In genomic region chr9:102980420-102980819, GRCm38 (mm10) we compare ENCODE assay signal across 26 mouse cellular contexts. TPM values are rescaled to one million over a fixed set of nuclear protein-coding genes. Genes with fewer than 3 reads are reported as not detected.
DNase-seq lines count a peak whose midpoint lies in the region; ATAC-seq and TF ChIP-seq lines count a peak whose summit lies in the region.
"Had no signal": no experiment of that assay in that cellular context is flagged by ENCODE, and none has a peak within 500 bp of the region (broad histone marks: within the 10 kb centered on the region; RNA-seq: fewer than 3 reads in every experiment).

No protein-coding gene starts in this region.

- H3K27me3 ChIP-seq in intestine, embryonic 15.5 days (replicated peaks), result no peaks in the 10 kb centered on the region
- no peaks in the 10 kb centered on the region for H3K27me3 ChIP-seq in intestine, postnatal 0 days (replicated peaks; ENCODE audit: control insufficient read depth, insufficient read depth, low read length)
- H3K27me3 ChIP-seq in liver, embryonic 13.5 days, result no peaks in the 10 kb centered on the region
- no peaks in the 10 kb centered on the region for H3K27me3 ChIP-seq in liver, postnatal 0 days (ENCODE audit: insufficient read depth, low read length)
- H3K27me3 ChIP-seq in kidney, adult 2 months (replicated peaks; ENCODE audit: control insufficient read depth, insufficient read depth, low read length), result no peaks in the 10 kb centered on the region
- H3K27me3 ChIP-seq: forebrain, embryonic 13.5 days; heart, embryonic 13.5 days had no signal

- no peaks in the 10 kb centered on the region for H3K9me3 ChIP-seq in intestine, embryonic 15.5 days
- no peaks in the 10 kb centered on the region for H3K9me3 ChIP-seq in intestine, postnatal 0 days (ENCODE audit: control insufficient read depth)
- H3K9me3 ChIP-seq in liver, embryonic 13.5 days (replicated peaks), result no peaks in the 10 kb centered on the region
- H3K9me3 ChIP-seq in liver, postnatal 0 days (ENCODE audit: low read length), result no peaks in the 10 kb centered on the region
- H3K9me3 ChIP-seq: forebrain, embryonic 10.5 days; forebrain, embryonic 13.5 days; heart, embryonic 13.5 days had no signal

- no peak overlapping the region for H3K9ac ChIP-seq in intestine, embryonic 15.5 days
- H3K9ac ChIP-seq in intestine, postnatal 0 days (ENCODE audit: low read depth, low read length), result no peak overlapping the region
- no peak overlapping the region for H3K9ac ChIP-seq in liver, embryonic 13.5 days
- H3K9ac ChIP-seq in liver, postnatal 0 days (replicated peaks), result no peak overlapping the region
- H3K9ac ChIP-seq: forebrain, embryonic 13.5 days; heart, embryonic 13.5 days; hindbrain, embryonic 14.5 days had no signal

- no peak for DNase-seq in liver, embryonic 13.5 days
- DNase-seq in liver, postnatal 0 days, result no peak
- DNase-seq in heart, adult 18-20 months, result no peak
- DNase-seq in adipocyte (ENCODE audit: low spot score), result no peak
- DNase-seq in kidney, adult 2 months, result no peak
- DNase-seq: adrenal gland, adult 8-10 months; adrenal gland, postnatal 25 days; cerebellum, adult 11-12 months; cerebellum, adult 8-10 months; cerebellum, postnatal 10 days; cerebellum, postnatal 36 days; embryo, embryonic 11 days; gastrocnemius, postnatal 10 days; heart, adult 11 months; heart, postnatal 14 days; heart, postnatal 4 days had no signal

- WGBS in intestine, embryonic 15.5 days, result 82% methylated on average over 5 of the region's 5 CpGs
- 65% methylated on average over 5 of the region's 5 CpGs for WGBS in intestine, postnatal 0 days
- WGBS in liver, embryonic 13.5 days (ENCODE audit: insufficient replicate concordance), result 54% methylated on average over 5 of the region's 5 CpGs
- 62% methylated on average over 5 of the region's 5 CpGs for WGBS in liver, postnatal 0 days (ENCODE audit: insufficient replicate concordance)
- WGBS in kidney, adult 2 months, result 88% methylated on average over 5 of the region's 5 CpGs

- H3K4me2 ChIP-seq in intestine, embryonic 15.5 days (replicated peaks), result no peak overlapping the region
- no peak overlapping the region for H3K4me2 ChIP-seq in intestine, postnatal 0 days (replicated peaks; ENCODE audit: low read depth)
- no peak overlapping the region for H3K4me2 ChIP-seq in liver, embryonic 13.5 days
- H3K4me2 ChIP-seq in liver, postnatal 0 days (ENCODE audit: low read depth, low read length), result no peak overlapping the region
- H3K4me2 ChIP-seq: forebrain, embryonic 13.5 days; heart, embryonic 13.5 days; hindbrain, embryonic 14.5 days had no signal

- peaks cover 5% of the 10 kb centered on the region; the same call in 1 of the 2 replicates for H3K4me1 ChIP-seq in intestine, embryonic 15.5 days (replicated peaks)
- H3K4me1 ChIP-seq in intestine, postnatal 0 days (replicated peaks; ENCODE audit: control insufficient read depth, insufficient read depth, low read length), result no peaks in the 10 kb centered on the region; the same call in 1 of the 2 replicates
- H3K4me1 ChIP-seq in liver, embryonic 13.5 days (replicated peaks), result peaks cover 2% of the 10 kb centered on the region; the same call in 1 of the 2 replicates
- H3K4me1 ChIP-seq in liver, postnatal 0 days (ENCODE audit: insufficient read depth), result peaks cover 39% of the 10 kb centered on the region
- no peaks in the 10 kb centered on the region for H3K4me1 ChIP-seq in kidney, adult 2 months (ENCODE audit: control insufficient read depth, insufficient read depth, low read length)
- H3K4me1 ChIP-seq: forebrain, embryonic 13.5 days had no signal

- TF ChIP-seq EP300 in liver, postnatal 0 days (IDR thresholded peaks at IDR 0.05; ENCODE audit: low read depth), result no peak

- no peak for TF ChIP-seq CTCF in intestine, postnatal 0 days (IDR thresholded peaks at IDR 0.05; ENCODE audit: low read depth)
- no peak for TF ChIP-seq CTCF in liver, postnatal 0 days (IDR thresholded peaks at IDR 0.05; ENCODE audit: low read depth)
- no peak for TF ChIP-seq CTCF in kidney, adult 2 months (conservative IDR thresholded peaks at IDR 0.05; ENCODE audit: insufficient read depth, insufficient read length, low read depth, low read length)

- H3K4me3 ChIP-seq in intestine, embryonic 15.5 days (replicated peaks), result no peak overlapping the region
- no peak overlapping the region for H3K4me3 ChIP-seq in intestine, postnatal 0 days (ENCODE audit: low read depth, low read length)
- H3K4me3 ChIP-seq in liver, embryonic 13.5 days (replicated peaks), result no peak overlapping the region
- H3K4me3 ChIP-seq in liver, postnatal 0 days (ENCODE audit: low read depth, low read length), result no peak overlapping the region
- no peak overlapping the region for H3K4me3 ChIP-seq in kidney, adult 2 months (ENCODE audit: insufficient read depth, low read depth, low read length)
- H3K4me3 ChIP-seq: forebrain, embryonic 10.5 days; forebrain, embryonic 13.5 days; heart, embryonic 13.5 days had no signal

- peak; percentile 19; the same call in 1 of the 2 replicates for ATAC-seq in intestine, embryonic 15.5 days
- ATAC-seq in intestine, postnatal 0 days, result peak; percentile 52; the same call in 1 of the 2 replicates
- peak; percentile 60 for ATAC-seq in liver, embryonic 13.5 days (ENCODE audit: low read depth)
- peak; percentile 67 for ATAC-seq in liver, postnatal 0 days
- ATAC-seq: CD4-positive, CD25-positive, alpha-beta regulatory T cell, adult 4 months; forebrain, embryonic 13.5 days; forebrain, embryonic 16.5 days; hindbrain, postnatal 0 days had no signal

- H3K36me3 ChIP-seq in intestine, embryonic 15.5 days, result no peaks in the 10 kb centered on the region
- no peaks in the 10 kb centered on the region for H3K36me3 ChIP-seq in intestine, postnatal 0 days (ENCODE audit: control insufficient read depth, insufficient read depth)
- H3K36me3 ChIP-seq in liver, embryonic 13.5 days, result no peaks in the 10 kb centered on the region
- H3K36me3 ChIP-seq in liver, postnatal 0 days (replicated peaks; ENCODE audit: insufficient read depth, low read length), result no peaks in the 10 kb centered on the region
- H3K36me3 ChIP-seq in kidney, adult 2 months (ENCODE audit: control insufficient read depth, insufficient read depth, low read length), result no peaks in the 10 kb centered on the region
- H3K36me3 ChIP-seq: forebrain, embryonic 10.5 days; heart, embryonic 13.5 days had no signal

- no peak overlapping the region for H3K27ac ChIP-seq in intestine, embryonic 15.5 days
- H3K27ac ChIP-seq in intestine, postnatal 0 days (ENCODE audit: low read depth, low read length), result no peak overlapping the region
- peak overlapping the region; percentile 44; the same call in 1 of the 2 replicates for H3K27ac ChIP-seq in liver, embryonic 13.5 days
- H3K27ac ChIP-seq in liver, postnatal 0 days (ENCODE audit: low read depth), result peak overlapping the region; percentile 67
- no peak overlapping the region for H3K27ac ChIP-seq in kidney, adult 2 months (ENCODE audit: insufficient read depth, low read depth, low read length)
- H3K27ac ChIP-seq: forebrain, embryonic 10.5 days; forebrain, embryonic 13.5 days; heart, embryonic 13.5 days; hindbrain, embryonic 14.5 days; hindbrain, postnatal 0 days had no signal

- no peak for TF ChIP-seq POLR2A in kidney, adult 2 months (IDR thresholded peaks at IDR 0.05; ENCODE audit: low read depth, low read length)

RNA-seq across cellular contexts. Expression of gene Slco2a1, which starts 8.1 kb away (rescaled TPM):
- 11.3 and 11.7 TPM in 2 replicates for polyA plus RNA-seq in intestine, embryonic 15.5 days (2015; fragmentation: Nextera tagmentation; extraction: Ambion mirVana)
- polyA plus RNA-seq in intestine, postnatal 0 days (2015; fragmentation: Nextera tagmentation; extraction: Ambion mirVana), result 41.2 and 45.9 TPM in 2 replicates
- polyA plus RNA-seq in liver, embryonic 13.5 days (2015; fragmentation: Nextera tagmentation; extraction: Ambion mirVana), result 1.5 and 2.4 TPM in 2 replicates
- polyA plus RNA-seq in liver, postnatal 0 days (2015; fragmentation: Nextera tagmentation; extraction: Ambion mirVana), result 8.5 and 11.2 TPM in 2 replicates
- total RNA-seq in heart, adult 18-20 months (2021), result 1 to 10 TPM; 1.8 to 3.8 TPM
- 23.6 and 30.1 TPM in 2 replicates for polyA plus RNA-seq in kidney, adult 2 months (2012; rRNA removed)
- total RNA-seq: MEL had no signal

Comparison
In these comparisons a context has a peak if more than half of its experiments do, and no peak if none do; other contexts are left out.
1. H3K27ac ChIP-seq: peak in liver, embryonic 13.5 days (single experiment) and liver, postnatal 0 days (single experiment); none in intestine, embryonic 15.5 days (single experiment), intestine, postnatal 0 days (single experiment) and kidney, adult 2 months (single experiment).
2. Peak in every context shown above with its lines, with median percentiles within 50 percentile points of each other: ATAC-seq.